Mouse (Mus musculus) thymus, postnatal 10 days (tissue): ENCODE results near the gene Camk1g.

Experiments used
- DNase-seq, 2 experiments: peaks; one replicate each; pipeline ENCODE4 v3.0.0; 2021; ENCODE audit warnings: low spot score in 2 of 2

The Camk1g gene

GRCm38 (mm10) chr1:193334546-193334945 is 35.6 kb downstream of the Camk1g start:
- no peak for DNase-seq

DNA sequence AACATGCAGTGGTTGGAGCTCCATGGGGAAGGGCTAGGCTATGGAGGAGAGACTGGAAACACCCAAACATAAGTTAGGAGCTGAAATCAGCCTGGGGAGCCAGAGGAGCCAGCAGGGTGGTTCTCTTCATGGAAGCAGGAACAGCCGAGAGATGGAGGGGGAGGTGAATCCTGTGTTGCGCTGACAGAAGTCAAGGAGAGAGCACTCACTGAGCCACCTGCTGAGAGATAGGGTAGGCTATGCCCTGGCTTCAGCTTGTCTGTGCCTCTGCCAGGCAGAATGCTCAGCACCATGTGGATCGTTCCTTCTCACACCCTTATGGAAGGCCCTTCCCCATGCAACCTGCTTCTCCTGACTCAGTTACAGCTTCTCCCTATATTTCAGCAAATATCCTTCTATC is 36.3 kb downstream of the Camk1g start:
- DNase-seq: no peak

GRCm38 (mm10) chr1:193332671-193333070 is 37.4 kb downstream of the Camk1g start:
- DNase-seq: no peak

GRCm38 (mm10) chr1:193332018-193332417 is 38.1 kb downstream of the Camk1g start:
- DNase-seq: no peak

GRCm38 (mm10) chr1:193330626-193331025 is 39.5 kb downstream of the Camk1g start:
- DNase-seq: no peak

- peak; percentile 87 to 90 for DNase-seq
Measured at GRCm38 (mm10) chr1:193330172-193330571, 39.9 kb downstream of the Camk1g start.

GRCm38 (mm10) chr1:193329557-193329956 is 40.5 kb downstream of the Camk1g start:
- no peak for DNase-seq

GRCm38 (mm10) chr1:193327686-193328085 is 42.4 kb downstream of the Camk1g start:
- DNase-seq: no peak

DNA sequence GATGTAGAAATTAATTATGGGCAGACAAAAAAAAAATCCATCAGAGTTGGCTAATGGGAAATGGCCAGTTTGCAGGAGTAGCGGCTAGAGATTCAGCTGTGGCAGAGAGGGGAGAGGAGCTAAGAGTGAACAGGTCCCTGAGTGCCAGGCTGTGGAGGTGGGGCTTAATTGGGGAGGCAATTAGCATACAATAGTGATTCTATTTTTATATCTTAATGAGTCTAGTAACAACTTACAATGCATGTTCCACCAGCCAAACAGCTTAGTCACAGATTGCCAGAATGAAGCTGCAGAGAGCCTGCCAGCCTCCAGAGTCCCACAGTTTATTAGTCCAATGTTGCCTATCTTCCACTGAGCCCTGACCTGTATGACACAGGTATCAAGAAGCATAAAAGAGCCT is 42.9 kb downstream of the Camk1g start:
- no peak for DNase-seq

- DNase-seq: no peak
Measured at GRCm38 (mm10) chr1:193326456-193327145, 43.5 kb downstream of the Camk1g start.

GRCm38 (mm10) chr1:193325891-193326290 is 44.2 kb downstream of the Camk1g start:
- no peak for DNase-seq

GRCm38 (mm10) chr1:193324224-193324623 is 45.9 kb downstream of the Camk1g start:
- peak in 1 of 2 experiments; percentile 76 for DNase-seq

GRCm38 (mm10) chr1:193323686-193324085 is 46.4 kb downstream of the Camk1g start:
- DNase-seq: no peak

DNA sequence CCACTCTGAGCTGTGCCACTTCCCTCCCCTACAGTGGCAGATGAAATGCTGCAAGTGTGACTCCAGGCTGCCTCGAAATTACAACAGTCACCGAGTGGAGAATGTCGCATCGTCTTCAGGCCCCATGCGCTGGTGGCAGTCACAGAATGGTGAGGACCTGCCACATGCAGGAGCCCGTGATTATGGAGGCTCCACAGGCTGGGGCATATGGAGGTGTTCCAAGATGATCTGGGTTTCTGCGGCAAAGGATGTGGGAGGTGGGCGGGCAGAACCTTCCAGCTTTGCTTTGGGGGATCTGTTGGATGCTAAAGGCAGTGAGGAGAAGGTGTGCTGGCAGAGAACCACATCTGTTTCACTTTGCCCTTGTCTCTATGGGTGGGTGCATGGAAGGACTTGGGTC is 49.7 kb downstream of the Camk1g start:
- DNase-seq: no peak

DNA sequence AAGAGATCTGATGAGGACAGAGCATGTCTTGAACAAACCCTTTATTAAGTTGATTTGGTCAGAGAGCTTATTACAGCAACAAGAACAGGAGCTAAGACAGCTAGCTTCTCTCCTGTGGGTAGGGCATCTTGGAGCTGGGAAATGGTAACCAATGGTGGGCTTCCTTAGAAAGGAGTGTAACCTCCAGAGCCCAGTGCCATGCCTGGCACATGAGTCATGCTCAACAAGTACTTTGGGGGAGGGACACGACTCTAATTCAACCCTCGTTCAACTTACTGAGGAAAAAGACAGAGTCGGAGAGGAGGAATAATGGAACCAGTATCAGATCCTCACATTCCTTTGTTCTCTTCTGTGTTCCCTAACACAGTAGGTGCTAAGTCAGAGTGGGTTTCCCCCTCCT is 50.4 kb downstream of the Camk1g start:
- DNase-seq: no peak

DNA sequence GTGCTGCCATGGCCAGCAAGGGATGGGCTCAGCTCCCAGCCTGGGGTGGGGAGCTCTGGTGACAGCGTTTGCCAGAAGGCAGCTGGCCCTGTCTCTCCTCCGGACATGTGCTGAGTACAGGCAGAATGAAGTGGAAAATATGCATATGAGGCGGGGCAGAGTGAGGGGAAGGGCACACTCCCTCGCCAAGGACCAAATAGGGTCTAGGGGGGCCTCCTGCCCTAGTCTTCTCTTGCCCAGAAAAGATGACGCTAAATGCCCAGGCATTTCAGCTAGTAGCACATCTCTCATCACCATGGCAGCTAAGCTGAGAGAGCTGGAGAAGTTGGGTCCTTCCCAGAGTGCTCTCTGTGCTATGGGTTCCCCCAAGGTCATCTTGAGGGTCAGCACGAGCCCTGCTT is 52.9 kb downstream of the Camk1g start:
- DNase-seq: no peak

- DNase-seq: no peak
Measured at GRCm38 (mm10) chr1:193316358-193316750, 53.7 kb downstream of the Camk1g start.

DNA sequence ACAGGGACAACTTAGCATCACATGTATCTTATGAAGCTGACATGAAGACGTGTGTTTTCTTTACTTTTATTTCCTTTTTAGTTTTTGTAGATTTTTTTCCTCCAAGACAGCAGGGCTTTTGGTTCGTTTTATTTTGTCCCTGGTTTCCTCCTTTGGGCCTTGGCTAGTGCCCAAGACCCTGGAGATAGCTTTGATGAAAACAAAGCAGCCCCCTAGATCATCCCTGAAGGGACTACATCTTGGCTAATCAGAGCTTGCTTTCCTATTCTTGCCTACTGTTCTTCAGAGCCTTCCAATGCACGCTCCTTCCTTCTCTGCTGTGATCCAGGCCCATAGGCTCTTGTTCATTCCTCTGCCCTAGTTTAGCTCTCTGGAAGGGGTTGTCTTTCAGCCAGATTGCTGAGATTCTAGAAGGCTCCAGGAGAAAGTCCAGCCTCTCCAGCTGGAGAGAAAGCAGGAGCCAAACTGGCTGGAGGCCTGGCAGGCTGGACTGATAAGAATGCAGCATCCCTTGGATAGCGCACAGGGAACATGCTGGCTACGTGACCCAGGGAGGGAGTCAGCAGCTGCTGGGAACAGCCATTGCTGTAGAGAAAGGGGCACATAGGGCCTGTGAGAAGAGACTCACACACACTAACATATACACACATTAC is 54.3 kb downstream of the Camk1g start:
- DNase-seq: no peak

GRCm38 (mm10) chr1:193311596-193311995 is 58.5 kb downstream of the Camk1g start:
- DNase-seq: no peak

DNA sequence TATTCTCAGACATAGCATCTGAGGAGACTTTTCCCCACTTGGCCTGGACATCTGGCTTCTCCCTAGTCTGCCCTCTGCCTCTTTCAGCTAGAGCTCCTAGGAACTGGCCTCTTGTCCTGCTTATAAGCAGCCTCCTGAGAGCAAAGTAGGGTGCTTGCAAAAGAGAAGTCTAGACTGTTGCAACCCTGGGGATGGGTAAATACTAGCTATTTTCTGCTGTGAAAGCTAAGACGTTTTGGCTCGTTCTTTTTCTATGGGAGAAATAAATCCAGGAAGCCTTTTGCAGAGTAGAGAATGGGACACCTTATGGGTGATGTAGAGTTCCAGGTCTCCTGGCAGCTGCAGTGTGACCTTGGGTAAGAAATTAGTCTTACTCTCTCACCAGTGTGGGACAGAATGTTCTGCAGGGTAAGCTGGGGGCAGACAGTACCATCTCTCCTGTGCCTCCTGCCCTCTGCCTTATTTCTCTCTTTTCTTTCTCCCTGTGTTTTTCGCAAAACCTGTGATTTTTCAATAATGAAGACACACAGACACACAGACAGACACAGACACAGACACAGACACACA is 59.5 kb downstream of the Camk1g start:
- no peak for DNase-seq

GRCm38 (mm10) chr1:193309785-193310518 is 60.1 kb downstream of the Camk1g start:
- DNase-seq: no peak

- no peak for DNase-seq
Measured at GRCm38 (mm10) chr1:193306832-193307231, 63.3 kb downstream of the Camk1g start.

DNA sequence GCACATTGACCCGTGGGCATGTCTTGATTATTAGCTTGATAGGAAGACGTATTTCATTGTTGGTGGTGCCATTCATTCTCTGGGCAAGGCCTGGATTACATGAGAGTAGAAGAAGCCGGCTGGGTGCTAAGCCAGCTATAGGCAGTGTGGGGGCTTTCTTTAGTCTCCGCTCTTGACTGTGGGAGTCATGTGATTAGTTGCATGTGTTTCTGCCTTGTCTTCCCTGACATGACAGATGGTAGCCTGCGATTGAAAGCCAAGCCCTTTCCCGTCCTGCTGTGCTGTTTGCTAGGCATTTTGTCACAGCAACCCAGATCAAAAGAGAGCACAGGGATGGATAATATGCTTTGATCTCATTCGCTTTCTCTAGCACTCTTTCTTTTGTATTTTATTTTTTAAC is 64.7 kb downstream of the Camk1g start:
- DNase-seq: no peak
